In the genomic region with DNA sequence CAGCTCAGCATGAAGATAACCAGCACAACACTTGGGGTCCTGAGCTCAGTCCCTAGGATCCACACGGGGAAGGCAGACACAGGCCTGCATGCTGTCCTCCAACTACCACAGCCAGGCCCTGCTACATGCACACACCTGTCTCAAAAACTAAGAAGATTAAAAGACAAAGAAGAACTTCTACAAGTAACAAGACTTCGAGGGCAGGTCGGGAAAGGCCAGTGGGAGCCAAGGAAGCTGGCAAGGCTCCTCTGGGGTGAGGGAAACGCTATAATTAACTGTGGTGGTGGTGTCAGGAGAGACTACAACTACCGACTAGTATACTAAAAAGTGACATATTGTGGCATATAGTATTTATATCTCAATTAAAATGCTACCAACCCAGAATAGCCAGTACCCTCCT, we compare ENCODE assay signal across 16 mouse cellular contexts.
"Had no signal": no experiment of that assay in that cellular context is flagged by ENCODE, and none has a peak within 500 bp of the region (broad histone marks: within the 10 kb centered on the region; RNA-seq: fewer than 3 reads in every experiment).

No protein-coding gene starts in this region.

- H3K27me3 ChIP-seq: limb, embryonic 15.5 days; liver, embryonic 12.5 days; neural tube, embryonic 15.5 days had no signal

- H3K36me3 ChIP-seq: limb, embryonic 15.5 days; liver, embryonic 12.5 days; midbrain, embryonic 10.5 days; neural tube, embryonic 15.5 days had no signal

- H3K9ac ChIP-seq: limb, embryonic 15.5 days; liver, embryonic 12.5 days; lung, embryonic 14.5 days; neural tube, embryonic 15.5 days had no signal

- H3K4me2 ChIP-seq: limb, embryonic 15.5 days; liver, embryonic 12.5 days; lung, embryonic 14.5 days; neural tube, embryonic 15.5 days had no signal

- H3K27ac ChIP-seq: kidney, postnatal 0 days; liver, embryonic 12.5 days; midbrain, embryonic 10.5 days; neural tube, embryonic 15.5 days; stomach, postnatal 0 days had no signal

- H3K4me3 ChIP-seq: limb, embryonic 15.5 days; liver, embryonic 12.5 days; midbrain, embryonic 10.5 days; myocyte; neural tube, embryonic 15.5 days had no signal

- H3K9me3 ChIP-seq: limb, embryonic 15.5 days; liver, embryonic 12.5 days; midbrain, embryonic 10.5 days; neural tube, embryonic 15.5 days had no signal

- ATAC-seq: liver, embryonic 12.5 days had no signal

- DNase-seq: kidney, postnatal 36 days; lung, embryonic 14.5 days; lung, postnatal 10 days; lung, postnatal 4 days; midbrain, embryonic 14.5 days; right cerebral cortex, adult 18-20 months; right cerebral cortex, postnatal 25 days; thymus, adult 2 months; thymus, postnatal 25 days had no signal
